Mouse (Mus musculus) adipocyte (in vitro differentiated cells): ENCODE measurements at regions not wholly inside any gene's neighbourhood (a gene's known extent, or its start where the extent isn't known, plus 50 kb on each side); places are given as distances from the start of the nearest gene placed in this dataset.
A peak's percentile ranks its signal among the peaks of the same experiment; 100 is the strongest.

ENCODE experiments used
- DNase-seq: peaks from one replicate; pipeline ENCODE4 v3.0.0-alpha.2; 2016; ENCODE audit warnings: low spot score

- no peak for DNase-seq
Observed at GRCm38 (mm10) chr4:55817035-55817818, 285.0 kb upstream of the Klf4 start.

GRCm38 (mm10) chr4:55815832-55816231 is 283.6 kb upstream of the Klf4 start:
- DNase-seq, result peak; percentile 34

GRCm38 (mm10) chr4:55812846-55813245 is 280.6 kb upstream of the Klf4 start:
- DNase-seq, result no peak

- DNase-seq, result no peak
Observed at GRCm38 (mm10) chr4:55811656-55812055, 279.4 kb upstream of the Klf4 start.

GRCm38 (mm10) chr4:55808501-55808900 is 276.2 kb upstream of the Klf4 start:
- DNase-seq, result peak; percentile 20

GRCm38 (mm10) chr4:55806799-55807198 is 274.5 kb upstream of the Klf4 start:
- peak; percentile 12 for DNase-seq

GRCm38 (mm10) chr4:55805255-55806051 is 273.2 kb upstream of the Klf4 start:
- peak; percentile 12 for DNase-seq

- DNase-seq, result no peak
Observed at GRCm38 (mm10) chr4:55802101-55802500, 269.8 kb upstream of the Klf4 start.

- DNase-seq, result no peak
Observed at GRCm38 (mm10) chr4:55798099-55798498, 265.8 kb upstream of the Klf4 start.

- DNase-seq, result no peak
Observed at GRCm38 (mm10) chr4:55781329-55781847, 249.1 kb upstream of the Klf4 start.

- no peak for DNase-seq
Observed at GRCm38 (mm10) chr4:55779581-55779980, 247.3 kb upstream of the Klf4 start.

GRCm38 (mm10) chr4:55775858-55776257 is 243.6 kb upstream of the Klf4 start:
- DNase-seq, result no peak

- DNase-seq, result no peak
Observed at GRCm38 (mm10) chr4:55774571-55774970, 242.3 kb upstream of the Klf4 start.

GRCm38 (mm10) chr4:55769656-55770055 is 237.4 kb upstream of the Klf4 start:
- no peak for DNase-seq

- DNase-seq, result no peak
Observed at GRCm38 (mm10) chr4:55768325-55768724, 236.1 kb upstream of the Klf4 start.

GRCm38 (mm10) chr4:55767133-55767532 is 234.9 kb upstream of the Klf4 start:
- no peak for DNase-seq

- DNase-seq, result no peak
Observed at GRCm38 (mm10) chr4:55765780-55766179, 233.5 kb upstream of the Klf4 start.

- DNase-seq, result no peak
Observed at GRCm38 (mm10) chr4:55763112-55763511, 230.8 kb upstream of the Klf4 start.

- DNase-seq, result no peak
Observed at GRCm38 (mm10) chr4:55762389-55762788, 230.1 kb upstream of the Klf4 start.

GRCm38 (mm10) chr4:55757148-55757927 is 225.1 kb upstream of the Klf4 start:
- no peak for DNase-seq

- DNase-seq, result no peak
Observed at GRCm38 (mm10) chr4:55749949-55750600, 217.8 kb upstream of the Klf4 start.

- no peak for DNase-seq
Observed at GRCm38 (mm10) chr4:55741355-55741754, 209.1 kb upstream of the Klf4 start.
